Mouse (Mus musculus): ENCODE measurements at regions not wholly inside any gene's neighbourhood (a gene's known extent, or its start where the extent isn't known, plus 50 kb on each side); places are given as distances from the start of the nearest gene placed in this dataset.

DNA sequence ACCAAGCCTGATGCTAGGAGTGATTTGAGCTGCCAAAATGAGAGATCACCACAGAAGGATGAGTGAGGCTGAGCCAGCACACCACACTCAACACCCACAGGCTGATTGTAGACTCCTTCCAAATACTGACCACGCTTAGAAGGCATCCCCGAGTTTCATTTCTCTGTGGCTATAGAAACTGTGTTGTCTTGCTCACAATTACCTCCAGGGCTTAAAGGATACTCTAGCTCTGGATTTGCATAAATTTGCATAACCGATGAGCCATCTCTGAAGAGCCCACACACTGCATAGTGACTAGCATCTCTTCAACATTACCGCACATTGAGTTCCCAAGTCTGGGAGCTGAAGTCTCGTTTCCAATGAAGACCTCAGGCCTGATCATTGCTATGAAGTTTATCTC lies 110.3 kb downstream of the Nufip1 start:
- TF ChIP-seq CTCF (conservative IDR thresholded peaks at IDR 0.05; ENCODE audit: low read length) (no peak), NANOG (IDR thresholded peaks at IDR 0.05; ENCODE audit: borderline replicate concordance, low read length) (no peak), POU5F1 (IDR thresholded peaks at IDR 0.05; ENCODE audit: borderline replicate concordance, low read length) (no peak)

Measured in E14TG2a.4 (cell line).